Mouse (Mus musculus): ENCODE results near the gene Rbm4.
"Not testable (repeated sequence)": the region's sequence is repeated elsewhere in the genome, so short reads cannot be mapped to it uniquely, and the experiment has no call there.

Gene Rbm4

GRCm38 (mm10) chr19:4797846-4798245 lies 4.1 kb upstream of the Rbm4 start:
- no peak for DNase-seq (ENCODE audit: extremely low spot score)

- DNase-seq (ENCODE audit: extremely low spot score), result no peak
Observed at GRCm38 (mm10) chr19:4795929-4796328, 2.2 kb upstream of the Rbm4 start.

GRCm38 (mm10) chr19:4793281-4793830 lies 345 bp downstream of the Rbm4 start:
- no peak for DNase-seq (ENCODE audit: extremely low spot score)

- no peak for DNase-seq (ENCODE audit: extremely low spot score)
Observed at GRCm38 (mm10) chr19:4786313-4786712, 7.4 kb downstream of the Rbm4 start.

GRCm38 (mm10) chr19:4785206-4785605 lies 8.5 kb downstream of the Rbm4 start:
- DNase-seq (ENCODE audit: extremely low spot score), result no peak

GRCm38 (mm10) chr19:4782891-4783290 lies 10.8 kb downstream of the Rbm4 start:
- no peak for DNase-seq (ENCODE audit: extremely low spot score)

- DNase-seq (ENCODE audit: extremely low spot score), result no peak
Observed at GRCm38 (mm10) chr19:4772785-4773184, 20.9 kb downstream of the Rbm4 start.

GRCm38 (mm10) chr19:4767507-4768148 lies 26.1 kb downstream of the Rbm4 start:
- DNase-seq (ENCODE audit: extremely low spot score), result no peak

- DNase-seq (ENCODE audit: extremely low spot score), result no peak
Observed at GRCm38 (mm10) chr19:4762876-4763275, 30.8 kb downstream of the Rbm4 start.

GRCm38 (mm10) chr19:4760544-4760943 lies 33.2 kb downstream of the Rbm4 start:
- not testable (repeated sequence) for DNase-seq (ENCODE audit: extremely low spot score)

GRCm38 (mm10) chr19:4756921-4757320 lies 36.8 kb downstream of the Rbm4 start:
- no peak for DNase-seq (ENCODE audit: extremely low spot score)

GRCm38 (mm10) chr19:4756193-4756911 lies 37.3 kb downstream of the Rbm4 start, which contains the start of gene Rbm4b:
Gene Rbm4b, plus strand, starts transcription at chr19:4756497.
- DNase-seq (ENCODE audit: extremely low spot score), result peak; percentile 99

GRCm38 (mm10) chr19:4755565-4756192 lies 38.0 kb downstream of the Rbm4 start:
- DNase-seq (ENCODE audit: extremely low spot score), result peak; percentile 87

- no peak for DNase-seq (ENCODE audit: extremely low spot score)
Observed at GRCm38 (mm10) chr19:4749975-4750374, 43.7 kb downstream of the Rbm4 start.

GRCm38 (mm10) chr19:4748493-4748892 lies 45.2 kb downstream of the Rbm4 start:
- no peak for DNase-seq (ENCODE audit: extremely low spot score)

GRCm38 (mm10) chr19:4747631-4748312 lies 45.9 kb downstream of the Rbm4 start:
- no peak for DNase-seq (ENCODE audit: extremely low spot score)

GRCm38 (mm10) chr19:4746611-4747010 lies 47.1 kb downstream of the Rbm4 start:
- DNase-seq (ENCODE audit: extremely low spot score), result no peak

- no peak for DNase-seq (ENCODE audit: extremely low spot score)
Observed at GRCm38 (mm10) chr19:4745681-4746080, 48.0 kb downstream of the Rbm4 start.

- no peak for DNase-seq (ENCODE audit: extremely low spot score)
Observed at GRCm38 (mm10) chr19:4745057-4745456, 48.6 kb downstream of the Rbm4 start.

- DNase-seq (ENCODE audit: extremely low spot score), result no peak
Observed at GRCm38 (mm10) chr19:4744026-4744425, 49.7 kb downstream of the Rbm4 start.

- peak; percentile 50 for DNase-seq (ENCODE audit: extremely low spot score)
Observed at GRCm38 (mm10) chr19:4743524-4743923, 50.2 kb downstream of the Rbm4 start.

GRCm38 (mm10) chr19:4742229-4742628 lies 51.5 kb downstream of the Rbm4 start:
- DNase-seq (ENCODE audit: extremely low spot score), result no peak
